Mouse (Mus musculus) neural tube, embryonic 15.5 days (tissue): ENCODE measurements around the gene Palm. TPM values are rescaled to one million over a fixed set of nuclear protein-coding genes. Genes with fewer than 3 reads are reported as not detected.

Source experiments
- microRNA-seq: library from miRNA; unstranded; fragments of <30 nt; microRNA quantifications from one replicate; pipeline ENCODE4, GENCODE M21; 2017
- polyA plus RNA-seq: library from polyadenylated mRNA; unstranded; fragments of >200 nt; fragmentation: Nextera tagmentation; extraction: Ambion mirVana; gene quantifications from 2 replicates; pipeline ENCODE4 v1.2.1, GENCODE M21; 2015

Palm gene
- polyA plus RNA-seq, 1 experiment from 2014 or later: 256 TPM

Small RNA genes lying within 50 kb of the gene (microRNA-seq; reads per million reads assigned to microRNA genes)
- gene Mir6910: not detected

Other genes starting within 250 kb of the Palm start
- gene Mier2, start 238.4 kb upstream of the Palm start, polyA plus RNA-seq: 61.7 and 68.6 TPM in 2 replicates
- 0.37 TPM in 1 of 2 replicates, not detected in the other for gene Theg, start 206.2 kb upstream of the Palm start, polyA plus RNA-seq
- gene C2cd4c, start 179.5 kb upstream of the Palm start, polyA plus RNA-seq: 0.40 and 0.55 TPM in 2 replicates
- 24.7 and 28.9 TPM in 2 replicates for gene Shc2, start 155.7 kb upstream of the Palm start, polyA plus RNA-seq
- 0.14 and 0.17 TPM in 2 replicates for gene Odf3l2, start 147.8 kb upstream of the Palm start, polyA plus RNA-seq
- gene Madcam1, start 129.0 kb upstream of the Palm start, polyA plus RNA-seq: 1.0 and 4.1 TPM in 2 replicates
- 109 and 115 TPM in 2 replicates for gene Tpgs1, start 124.2 kb upstream of the Palm start, polyA plus RNA-seq
- 83.0 and 83.4 TPM in 2 replicates for gene Cdc34, start 111.4 kb upstream of the Palm start, polyA plus RNA-seq
- gene Gzmm, start 104.6 kb upstream of the Palm start, polyA plus RNA-seq: 1.1 TPM in 2 replicates
- 958 and 1,001 TPM in 2 replicates for gene Bsg, start 89.1 kb upstream of the Palm start, polyA plus RNA-seq
- 2.0 and 3.0 TPM in 2 replicates for gene Hcn2, start 76.9 kb upstream of the Palm start, polyA plus RNA-seq
- gene Polrmt, start 47.0 kb upstream of the Palm start, polyA plus RNA-seq: 43.4 TPM in 2 replicates
- gene Fgf22, start 38.5 kb upstream of the Palm start, polyA plus RNA-seq: 2.7 and 3.4 TPM in 2 replicates
- gene Rnf126, start 26.6 kb upstream of the Palm start, polyA plus RNA-seq: 108 and 110 TPM in 2 replicates
- gene Fstl3, start 16.3 kb upstream of the Palm start, polyA plus RNA-seq: 2.6 and 4.5 TPM in 2 replicates
- gene Prss57, start 2.6 kb upstream of the Palm start, polyA plus RNA-seq: 0.14 and 10.2 TPM in 2 replicates
- 0.33 and 11.5 TPM in 2 replicates for gene Misp, start 27.4 kb downstream of the Palm start, polyA plus RNA-seq
- 55.8 and 121 TPM in 2 replicates for gene Ptbp1, start 60.9 kb downstream of the Palm start, polyA plus RNA-seq
- gene Prtn3, start 80.9 kb downstream of the Palm start, polyA plus RNA-seq: 9.0 and 9.5 TPM in 2 replicates
- gene Plppr3, start 81.1 kb downstream of the Palm start, polyA plus RNA-seq: 316 and 385 TPM in 2 replicates
- gene Elane, start 92.7 kb downstream of the Palm start, polyA plus RNA-seq: 0.31 and 0.50 TPM in 2 replicates
- gene Cfd, start 97.3 kb downstream of the Palm start, polyA plus RNA-seq: not detected in 2 replicates
- 44.9 and 46.7 TPM in 2 replicates for gene Med16, start 115.4 kb downstream of the Palm start, polyA plus RNA-seq
- 22.7 and 23.6 TPM in 2 replicates for gene Gm26602, start 117.3 kb downstream of the Palm start, polyA plus RNA-seq
- 1.8 and 2.8 TPM in 2 replicates for gene Kiss1r, start 123.4 kb downstream of the Palm start, polyA plus RNA-seq
- gene R3hdm4, start 127.6 kb downstream of the Palm start, polyA plus RNA-seq: 264 and 288 TPM in 2 replicates
- 2.4 and 5.1 TPM in 2 replicates for gene Arid3a, start 133.5 kb downstream of the Palm start, polyA plus RNA-seq
- 94.4 and 104 TPM in 2 replicates for gene Wdr18, start 166.6 kb downstream of the Palm start, polyA plus RNA-seq
- 0.32 and 0.33 TPM in 2 replicates for gene Grin3b, start 177.1 kb downstream of the Palm start, polyA plus RNA-seq
- gene Tmem259, start 190.8 kb downstream of the Palm start, polyA plus RNA-seq: 21.3 and 24.7 TPM in 2 replicates
- 31.6 and 76.4 TPM in 2 replicates for gene Cnn2, start 195.0 kb downstream of the Palm start, polyA plus RNA-seq
- gene Abca7, start 202.9 kb downstream of the Palm start, polyA plus RNA-seq: 5.2 and 5.6 TPM in 2 replicates
- 2.0 and 13.7 TPM in 2 replicates for gene Arhgap45, start 223.1 kb downstream of the Palm start, polyA plus RNA-seq
- 134 and 148 TPM in 2 replicates for gene Polr2e, start 246.2 kb downstream of the Palm start, polyA plus RNA-seq